Mouse (Mus musculus) MEL (cell line): Measurements from ENCODE around the gene Srebf1. TPM values are rescaled to one million over a fixed set of nuclear protein-coding genes. Genes with fewer than 3 reads are reported as not detected.

ENCODE experiments used
- DNase-seq: peaks from one replicate; pipeline ENCODE4 v3.0.0; 2011; ENCODE audit warnings: low read depth, low spot score
- H3K27ac ChIP-seq: 2 replicates; pipeline ENCODE4 v1.5.1; 2012; ENCODE audit warnings: low read depth, mild to moderate bottlenecking, control low read depth, low read length, moderate library complexity; ENCODE audit not compliant: control insufficient read depth
- H3K27me3 ChIP-seq, 2 experiments: fragments of 150-350 bp in 1 of 2; sonication (generic) in 1 of 2; 2 replicates each; pipeline ENCODE4 v1.6.1; 2012; ENCODE audit warnings: low read length in 2 of 2, mild to moderate bottlenecking in 2 of 2, improper control_type of control experiment in 1 of 2, moderate library complexity in 1 of 2; ENCODE audit not compliant: insufficient read depth in 2 of 2, control insufficient read depth in 1 of 2
- H3K36me3 ChIP-seq, 2 experiments: 2 replicates each; pipeline ENCODE4 v1.6.1; 2012 to 2014; ENCODE audit warnings: low read length in 2 of 2, improper control_type of control experiment in 1 of 2, inconsistent platforms in 1 of 2, mild to moderate bottlenecking in 1 of 2; ENCODE audit not compliant: insufficient read depth in 2 of 2, control insufficient read depth in 1 of 2
- H3K4me1 ChIP-seq, 2 experiments: fragments of 150-350 bp in 1 of 2; sonication (generic) in 1 of 2; 2 replicates each; pipeline ENCODE4 v1.6.1; 2012; ENCODE audit warnings: low read length in 2 of 2, improper control_type of control experiment in 1 of 2, mild to moderate bottlenecking in 1 of 2; ENCODE audit not compliant: insufficient read depth in 2 of 2, control insufficient read depth in 1 of 2
- H3K4me3 ChIP-seq, 2 experiments: fragments of 150-350 bp in 1 of 2; sonication (generic) in 1 of 2; 2 replicates each; pipeline ENCODE4 v1.5.1; 2012; ENCODE audit warnings: low read depth in 2 of 2, low read length in 2 of 2, mild to moderate bottlenecking in 2 of 2, moderate library complexity in 2 of 2, control low read depth in 1 of 2, improper control_type of control experiment in 1 of 2; ENCODE audit not compliant: control insufficient read depth in 1 of 2, insufficient read depth in 1 of 2
- H3K79me2 ChIP-seq: 2 replicates; pipeline ENCODE4 v1.6.1; 2012; ENCODE audit warnings: mild to moderate bottlenecking, low read length, moderate library complexity; ENCODE audit not compliant: control insufficient read depth, poor library complexity, insufficient read depth
- H3K9ac ChIP-seq: 2 replicates; pipeline ENCODE4 v1.6.1; 2012; ENCODE audit warnings: low read depth, mild to moderate bottlenecking, control low read depth, low read length, moderate library complexity; ENCODE audit not compliant: control insufficient read depth, poor library complexity, severe bottlenecking
- H3K9me3 ChIP-seq: fragments of 150-350 bp; sonication (generic); replicated peaks from 2 replicates; pipeline ENCODE4 v1.6.1; 2012; ENCODE audit warnings: mild to moderate bottlenecking, low read length, improper control_type of control experiment, moderate library complexity; ENCODE audit not compliant: insufficient read depth
- BHLHE40 ChIP-seq: IDR thresholded peaks from 2 replicates; pipeline ENCODE4 v1.6.1; 2012; ENCODE audit warnings: low read depth, mild to moderate bottlenecking, inconsistent platforms, low read length, improper control_type of control experiment, borderline replicate concordance
- CHD1 ChIP-seq: IDR thresholded peaks from 2 replicates; pipeline ENCODE4 v1.6.1; 2012; ENCODE audit warnings: low read depth, mild to moderate bottlenecking, inconsistent platforms, low read length, improper control_type of control experiment
- E2F4 ChIP-seq: IDR thresholded peaks from 2 replicates; pipeline ENCODE4 v1.6.1; 2011; ENCODE audit warnings: low read depth, low read length, improper control_type of control experiment, borderline replicate concordance
- ELF1 ChIP-seq: IDR thresholded peaks from 2 replicates; pipeline ENCODE4 v1.6.1; 2014; ENCODE audit warnings: low read depth, mild to moderate bottlenecking, inconsistent platforms, low read length, improper control_type of control experiment, moderate library complexity
- EP300 ChIP-seq, 2 experiments: IDR thresholded peaks; 2 replicates each; pipeline ENCODE4 v1.6.1; 2011; ENCODE audit warnings: improper control_type of control experiment in 2 of 2, low read length in 2 of 2, low read depth in 1 of 2, mild to moderate bottlenecking in 1 of 2
- ETS1 ChIP-seq: IDR thresholded peaks from 2 replicates; pipeline ENCODE4 v1.6.1; 2012; ENCODE audit warnings: low read depth, mild to moderate bottlenecking, inconsistent platforms, low read length, improper control_type of control experiment, moderate library complexity
- GATA1 ChIP-seq: IDR thresholded peaks from 2 replicates; pipeline ENCODE4 v1.6.1; 2011; ENCODE audit warnings: low read depth, low read length, improper control_type of control experiment
- HCFC1 ChIP-seq: IDR thresholded peaks from 2 replicates; pipeline ENCODE4 v1.6.1; 2012; ENCODE audit warnings: low read depth, mild to moderate bottlenecking, inconsistent platforms, low read length, improper control_type of control experiment, moderate library complexity
- JUND ChIP-seq: IDR thresholded peaks from 2 replicates; pipeline ENCODE4 v1.6.1; 2011; ENCODE audit warnings: low read depth, mild to moderate bottlenecking, improper control_type of control experiment, low read length
- KAT2A ChIP-seq: conservative IDR thresholded peaks from 2 replicates; pipeline ENCODE4 v1.6.1; 2012; ENCODE audit warnings: low read depth, low read length, improper control_type of control experiment, inconsistent platforms
- MXI1 ChIP-seq: IDR thresholded peaks from 2 replicates; pipeline ENCODE4 v1.6.1; 2011; ENCODE audit warnings: mild to moderate bottlenecking, low read depth, low read length, improper control_type of control experiment
- MYC ChIP-seq: IDR thresholded peaks from 2 replicates; pipeline ENCODE4 v1.6.1; 2011; ENCODE audit warnings: low read depth, mild to moderate bottlenecking, low read length, improper control_type of control experiment, moderate library complexity
- POLR2AphosphoS5 ChIP-seq: IDR thresholded peaks from 2 replicates; pipeline ENCODE4 v1.6.1; 2012; ENCODE audit warnings: low read depth, borderline replicate concordance, mild to moderate bottlenecking, inconsistent platforms, low read length, moderate library complexity, mixed read lengths
- RCOR1 ChIP-seq: IDR thresholded peaks from 2 replicates; pipeline ENCODE4 v1.6.1; 2012; ENCODE audit warnings: low read depth, mild to moderate bottlenecking, inconsistent platforms, low read length, improper control_type of control experiment
- SMC3 ChIP-seq: IDR thresholded peaks from 2 replicates; pipeline ENCODE4 v1.6.1; 2011; ENCODE audit warnings: low read depth, low read length, improper control_type of control experiment
- TCF12 ChIP-seq: IDR thresholded peaks from 2 replicates; pipeline ENCODE4 v1.6.1; 2014; ENCODE audit warnings: low read depth, mild to moderate bottlenecking, inconsistent platforms, low read length, improper control_type of control experiment, moderate library complexity
- UBTF ChIP-seq: IDR thresholded peaks from 2 replicates; pipeline ENCODE4 v1.6.1; 2012; ENCODE audit warnings: low read depth, mild to moderate bottlenecking, inconsistent platforms, low read length, improper control_type of control experiment, moderate library complexity, borderline replicate concordance; ENCODE audit not compliant: insufficient read depth
- USF2 ChIP-seq, 2 experiments: IDR thresholded peaks; 2 replicates each; pipeline ENCODE4 v1.6.1; 2011 to 2012; ENCODE audit warnings: improper control_type of control experiment in 2 of 2, low read length in 2 of 2, borderline replicate concordance in 1 of 2, inconsistent platforms in 1 of 2, low read depth in 1 of 2, mild to moderate bottlenecking in 1 of 2; ENCODE audit not compliant: insufficient read depth in 1 of 2
- ZC3H11A ChIP-seq: IDR thresholded peaks from 2 replicates; pipeline ENCODE4 v1.6.1; 2012; ENCODE audit warnings: low read depth, mild to moderate bottlenecking, inconsistent platforms, low read length, improper control_type of control experiment
- ZKSCAN1 ChIP-seq: IDR thresholded peaks from 2 replicates; pipeline ENCODE4 v1.6.1; 2012; ENCODE audit warnings: low read depth, mild to moderate bottlenecking, inconsistent platforms, low read length, improper control_type of control experiment, moderate library complexity
- ZMIZ1 ChIP-seq: IDR thresholded peaks from 2 replicates; pipeline ENCODE4 v1.6.1; 2012; ENCODE audit warnings: low read depth, mild to moderate bottlenecking, inconsistent platforms, low read length, improper control_type of control experiment, moderate library complexity
- polyA plus RNA-seq, 2 experiments: library from polyadenylated mRNA; stranded (reverse) in 1 of 2; unstranded in 1 of 2; fragments of >175 nt in 1 of 2; fragments of >200 nt in 1 of 2; gene quantifications; 2 replicates each; pipeline versions ENCODE4 v1.2.1 to v1.2.4; 2012; ENCODE audit warnings: low replicate concordance in 2 of 2, low read depth in 1 of 2; ENCODE audit not compliant: insufficient read length in 2 of 2, insufficient read depth in 1 of 2, missing spikeins in 1 of 2
- total RNA-seq: library from RNA; depleted of rRNA; stranded (reverse); fragments of 300-350 nt; gene quantifications from 2 replicates; pipeline ENCODE4 v1.2.3, GENCODE M21; 2012

The Srebf1 gene
- total and polyA plus RNA-seq, 3 experiments = 241 to 288 TPM; not detected in 1

- Histone ChIP-seq H3K27me3 (no peaks in the 10 kb centered on the region), H3K27ac (no peak overlapping the region), H3K9ac (no peak overlapping the region), H3K36me3 (peaks cover 0 to 9% of the 10 kb centered on the region in 2 experiments; a peak in 1 of 4 replicates), H3K4me3 (no peak overlapping the region), H3K79me2 (no peaks in the 10 kb centered on the region), H3K9me3 (no peaks in the 10 kb centered on the region), H3K4me1 (peaks cover 0 to 3% of the 10 kb centered on the region in 2 experiments; a peak in 1 of 4 replicates)
- TF ChIP-seq POLR2AphosphoS5 (no peak), MXI1 (no peak), RCOR1 (no peak), ELF1 (no peak), ETS1 (no peak), GATA1 (no peak), BHLHE40 (no peak), SMC3 (no peak), ZKSCAN1 (no peak), EP300 (IDR thresholded peaks at IDR 0.05; ENCODE audit: low read depth in 1 of 2, low read length in 2 of 2) (no peak), TCF12 (no peak), KAT2A (no peak), E2F4 (no peak), CHD1 (no peak)
- DNase-seq = no peak
Measured at GRCm38 (mm10) chr11:60188275-60188853, 34.0 kb downstream of the Srebf1 start.

- no peaks in the 10 kb centered on the region for H3K79me2 ChIP-seq
- TF ChIP-seq USF2 (IDR thresholded peaks at IDR 0.05; ENCODE audit: borderline replicate concordance in 1 of 2, insufficient read depth in 1 of 2, low read depth in 1 of 2, low read length in 2 of 2) (no peak), MXI1 (no peak), MYC (no peak), ZMIZ1 (no peak), JUND (no peak), ZC3H11A (no peak), UBTF (no peak), HCFC1 (no peak), ELF1 (no peak), TCF12 (no peak)
- H3K9me3 ChIP-seq = no peaks in the 10 kb centered on the region
- no peak overlapping the region for H3K4me3 ChIP-seq
- no peak overlapping the region for H3K27ac ChIP-seq
- H3K27me3 ChIP-seq = no peaks in the 10 kb centered on the region
- peaks cover 0 to 3% of the 10 kb centered on the region in 2 experiments; a peak in 1 of 4 replicates for H3K4me1 ChIP-seq
- DNase-seq = no peak
- peaks cover 0 to 9% of the 10 kb centered on the region in 2 experiments; a peak in 1 of 4 replicates for H3K36me3 ChIP-seq
- H3K9ac ChIP-seq = no peak overlapping the region
Measured at GRCm38 (mm10) chr11:60187070-60187469, 35.3 kb downstream of the Srebf1 start.
